In the genomic region with DNA sequence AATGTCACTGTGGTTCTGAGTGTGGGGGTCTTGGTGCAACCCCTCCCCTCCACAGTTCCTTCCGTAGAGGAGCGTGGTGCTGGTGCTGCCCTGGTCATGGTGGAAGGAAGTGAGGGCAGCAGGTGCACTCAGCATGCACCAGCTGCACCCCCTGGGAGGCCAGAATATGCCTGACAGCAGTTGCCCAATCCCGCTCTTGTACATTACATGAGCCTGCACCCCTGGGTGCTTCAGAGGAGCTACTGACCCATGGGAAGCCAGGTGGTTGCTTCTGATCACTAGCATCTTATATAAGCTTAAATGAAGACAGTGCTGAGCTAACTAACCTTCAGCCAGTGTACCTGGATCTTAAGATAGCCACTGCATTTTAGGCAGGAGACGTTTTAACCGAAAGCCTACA, we compare ENCODE assay signal across 29 mouse cellular contexts. TPM values are rescaled to one million over a fixed set of nuclear protein-coding genes. Genes with fewer than 3 reads are reported as not detected.
"Had no signal": no experiment of that assay in that cellular context is flagged by ENCODE, and none has a peak within 500 bp of the region (broad histone marks: within the 10 kb centered on the region; RNA-seq: fewer than 3 reads in every experiment).

No protein-coding gene starts in this region.

- H3K27me3 ChIP-seq: kidney, embryonic 15.5 days; liver, embryonic 13.5 days; midbrain, embryonic 12.5 days; midbrain, embryonic 15.5 days; neural tube, embryonic 13.5 days; stomach, embryonic 15.5 days had no signal

- H3K4me3 ChIP-seq: kidney, embryonic 15.5 days; left cerebral cortex, adult 2 months; liver, embryonic 13.5 days; midbrain, embryonic 12.5 days; midbrain, embryonic 15.5 days; neural tube, embryonic 13.5 days; stomach, embryonic 15.5 days had no signal

- H3K9ac ChIP-seq: kidney, embryonic 15.5 days; liver, embryonic 13.5 days; midbrain, embryonic 12.5 days; midbrain, embryonic 15.5 days; neural tube, embryonic 13.5 days; stomach, embryonic 15.5 days had no signal

- ATAC-seq: midbrain, embryonic 15.5 days had no signal

- H3K27ac ChIP-seq: kidney, embryonic 15.5 days; left cerebral cortex, adult 2 months; liver, embryonic 13.5 days; midbrain, embryonic 12.5 days; midbrain, embryonic 15.5 days; neural tube, embryonic 13.5 days; stomach, embryonic 15.5 days had no signal

- DNase-seq: kidney, postnatal 10 days; kidney, postnatal 36 days; layer of hippocampus, postnatal 36 days; liver, embryonic 13.5 days; lung, adult 2 months; lung, postnatal 14 days; lung, postnatal 4 days; retina, postnatal 1 day; right cerebral cortex, postnatal 25 days; spleen, adult 18-20 months; thymus, adult 2 months; thymus, postnatal 14 days; thymus, postnatal 4 days had no signal

- H3K9me3 ChIP-seq: kidney, embryonic 15.5 days; liver, embryonic 13.5 days; midbrain, embryonic 12.5 days; midbrain, embryonic 15.5 days; neural tube, embryonic 13.5 days; stomach, embryonic 15.5 days had no signal

- H3K4me2 ChIP-seq: kidney, embryonic 15.5 days; liver, embryonic 13.5 days; midbrain, embryonic 12.5 days; midbrain, embryonic 15.5 days; neural tube, embryonic 13.5 days; stomach, embryonic 15.5 days had no signal

RNA-seq across cellular contexts. Expression of a gene that starts 12.8 kb away (rescaled TPM):
- total RNA-seq: layer of hippocampus, adult 8-10 months; layer of hippocampus, postnatal 10 days; layer of hippocampus, postnatal 36 days; left cerebral cortex, adult 2 months; left cerebral cortex, postnatal 10 days; left cerebral cortex, postnatal 36 days; liver, adult 2 months; megakaryocyte progenitor cell, adult 5-6 weeks; megakaryocyte-erythroid progenitor cell, adult 5-6 weeks; neutrophil, adult 5-6 weeks had no signal
- polyA plus RNA-seq: kidney, embryonic 15.5 days; limb, embryonic 11.5 days; liver, adult 2 months; liver, embryonic 13.5 days; lung, adult 2 months; lung, embryonic 16.5 days; midbrain, embryonic 15.5 days; neural tube, embryonic 13.5 days; stomach, embryonic 15.5 days; thymus, adult 2 months had no signal
